Mouse (Mus musculus) layer of hippocampus, postnatal 14 days (tissue): ENCODE measurements around the gene Srp54a. TPM values are rescaled to one million over a fixed set of nuclear protein-coding genes. Genes with fewer than 3 reads are reported as not detected.
A peak's percentile ranks its signal among the peaks of the same experiment; 100 is the strongest.
"Not testable (repeated sequence)": the region's sequence is repeated elsewhere in the genome, so short reads cannot be mapped to it uniquely, and the experiment has no call there.

Experiments
- DNase-seq, 2 experiments: peaks; one replicate each; pipeline ENCODE4 v3.0.0; 2021 to 2022; ENCODE audit warnings: low spot score in 2 of 2, mixed read lengths in 1 of 2
- long read RNA-seq, 2 experiments: library from polyadenylated mRNA; stranded (forward); transcript quantifications; one replicate each; pipeline ENCODE4 v2.0.0; 2021
- total RNA-seq, 2 experiments: library from RNA; stranded (reverse); gene quantifications; 2 replicates each; pipeline ENCODE4 v1.2.3; 2021

The Srp54a gene
- 10 to 100 TPM; 88.2 to 95.9 TPM for total RNA-seq
- long read RNA-seq, experiment 1, full-length matches to known transcripts: 46 of 47 reads
- long read RNA-seq, experiment 1, partial matches to known transcripts: 0 of 47 reads
- long read RNA-seq, experiment 1, other reads (novel, unspliced or antisense): 1 of 47 reads
- long read RNA-seq, experiment 2, full-length matches to known transcripts: 47 of 49 reads
- long read RNA-seq, experiment 2, partial matches to known transcripts: 1 of 49 reads
- long read RNA-seq, experiment 2, other reads (novel, unspliced or antisense): 1 of 49 reads

DNA sequence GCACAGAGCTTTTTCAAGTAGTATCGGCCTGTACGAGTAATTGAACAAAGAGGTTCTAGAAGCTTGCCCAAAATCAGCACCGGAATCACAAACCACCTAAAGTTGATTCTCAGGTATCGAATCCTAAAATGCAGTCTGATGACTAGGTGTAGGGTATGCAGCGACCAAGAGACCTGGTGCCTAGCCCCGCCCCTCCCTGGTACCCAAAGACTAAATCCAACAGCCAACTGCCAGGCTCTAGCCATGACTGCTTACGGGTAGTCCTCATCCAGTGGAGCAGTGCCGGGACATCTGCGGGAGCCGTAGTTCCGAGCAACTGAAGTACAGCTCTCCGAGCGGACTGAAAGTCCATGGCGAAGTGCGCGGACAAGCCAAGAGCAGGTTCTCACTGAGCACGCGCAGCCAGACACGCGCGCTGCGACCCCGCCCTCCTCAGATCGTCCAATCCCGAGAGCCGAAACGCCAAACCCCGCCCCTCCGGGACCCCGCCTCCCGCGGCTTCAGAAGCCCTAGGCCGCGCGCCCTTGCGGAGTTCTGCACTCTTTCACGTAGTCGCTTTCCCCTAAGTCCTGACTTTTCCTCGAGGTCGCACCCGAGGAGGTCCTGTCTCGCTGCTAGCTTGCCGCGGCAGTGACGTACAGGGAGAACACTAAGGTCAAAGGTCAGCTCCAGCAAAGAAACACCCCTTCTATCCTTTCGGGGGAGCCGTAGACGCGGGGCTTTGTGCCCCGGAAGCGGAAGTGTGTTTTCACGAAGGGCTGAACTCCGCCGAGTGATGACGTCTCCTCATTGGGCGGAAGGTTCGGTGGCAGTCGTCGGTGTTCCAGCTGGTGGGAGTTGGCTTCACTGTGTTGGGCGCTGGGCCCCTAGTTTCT, at the start of gene Srp54a, which contains the start of gene 2700097O09Rik:
Gene Srp54a (plus strand): TSS at position 537 of the 875 bp plus-strand sequence.
Gene 2700097O09Rik (minus strand): TSS at position 385 of the 875 bp plus-strand sequence.
- DNase-seq: peak; percentile 94 to 95

- no peak for DNase-seq
These were observed 39.1 kb upstream of the Srp54a start for GRCm38 (mm10) chr12:55041011-55041410.

DNA sequence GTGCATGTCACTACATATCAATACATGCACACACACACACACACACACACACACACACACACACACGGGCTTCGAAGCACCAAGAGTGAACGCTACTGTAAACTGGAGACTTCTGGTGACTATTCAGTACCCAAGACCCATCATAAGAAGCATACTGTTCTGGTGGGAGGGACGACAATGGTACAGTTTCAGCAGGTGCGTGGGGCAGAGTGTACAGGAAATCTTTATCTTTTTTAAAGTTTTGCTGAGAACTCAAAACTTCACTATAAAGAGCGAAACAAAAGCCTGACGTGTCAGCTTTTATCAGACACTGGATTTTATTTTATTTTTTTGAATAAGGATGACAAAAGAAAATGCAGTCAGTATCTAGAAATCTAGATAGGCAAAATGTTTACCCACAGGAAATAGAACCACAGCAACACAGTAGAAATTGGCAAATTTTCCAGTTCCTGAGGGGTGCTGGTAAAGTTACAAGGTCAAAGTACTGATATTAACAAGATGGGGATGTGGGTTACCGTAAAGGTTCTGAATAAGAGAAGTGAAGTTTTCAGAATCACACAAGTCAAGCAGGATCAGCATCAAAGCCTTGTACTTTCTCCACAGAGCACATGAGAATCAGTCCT, 30.2 kb upstream of the Srp54a start:
- DNase-seq: no peak

DNA sequence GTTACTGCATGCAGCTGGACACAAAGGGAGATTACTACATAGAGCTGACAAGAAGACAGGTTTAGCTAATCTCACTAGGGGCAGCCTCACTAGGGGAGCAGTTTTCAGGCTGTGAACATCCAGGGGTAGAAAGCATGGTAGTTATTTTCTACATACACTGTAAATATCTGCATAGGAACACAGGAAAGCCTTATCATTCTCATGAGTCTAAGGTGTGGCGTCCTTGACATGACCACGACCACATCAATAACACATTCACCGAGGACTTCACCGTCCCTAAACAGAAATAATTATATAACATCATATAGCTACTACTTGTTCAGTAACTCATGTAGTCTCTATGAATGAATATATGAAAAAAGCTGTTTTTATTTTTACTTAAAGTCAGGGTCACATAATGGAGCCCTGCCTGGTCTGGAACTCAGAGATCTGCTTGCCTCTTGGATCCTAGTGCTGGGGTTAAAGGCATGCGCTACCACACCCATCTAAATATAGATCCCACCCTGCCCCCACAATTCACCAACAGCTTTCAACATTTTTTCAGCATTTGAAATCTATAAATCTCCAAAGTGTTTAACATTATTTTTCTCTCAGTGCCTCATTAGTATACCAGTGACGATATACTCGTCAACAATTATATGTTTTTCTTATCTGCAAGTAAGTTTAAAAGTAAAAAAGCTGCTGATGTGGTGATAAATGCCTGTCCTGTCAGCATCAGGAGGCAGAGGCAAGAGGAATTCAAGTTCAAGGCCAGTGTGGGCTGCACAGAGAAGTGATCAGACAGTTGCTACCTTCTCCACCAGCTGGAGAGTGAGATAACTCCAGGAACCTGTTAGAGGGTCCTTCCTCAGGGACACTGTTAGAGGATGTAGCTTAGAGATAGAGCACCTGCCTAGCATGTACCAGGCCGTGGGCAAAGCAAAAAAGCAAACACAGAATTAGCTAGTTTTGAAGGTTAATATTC, 28.6 kb upstream of the Srp54a start:
- no peak for DNase-seq

- DNase-seq: no peak
These were observed 26.8 kb upstream of the Srp54a start for GRCm38 (mm10) chr12:55053267-55053666.

- DNase-seq: no peak
These were observed 25.4 kb upstream of the Srp54a start for GRCm38 (mm10) chr12:55054551-55055241.

GRCm38 (mm10) chr12:55056703-55057102, 23.4 kb upstream of the Srp54a start:
- DNase-seq: no peak

- peak in 1 of 2 experiments; percentile 28 for DNase-seq
These were observed 21.0 kb upstream of the Srp54a start for GRCm38 (mm10) chr12:55058865-55059615.

DNA sequence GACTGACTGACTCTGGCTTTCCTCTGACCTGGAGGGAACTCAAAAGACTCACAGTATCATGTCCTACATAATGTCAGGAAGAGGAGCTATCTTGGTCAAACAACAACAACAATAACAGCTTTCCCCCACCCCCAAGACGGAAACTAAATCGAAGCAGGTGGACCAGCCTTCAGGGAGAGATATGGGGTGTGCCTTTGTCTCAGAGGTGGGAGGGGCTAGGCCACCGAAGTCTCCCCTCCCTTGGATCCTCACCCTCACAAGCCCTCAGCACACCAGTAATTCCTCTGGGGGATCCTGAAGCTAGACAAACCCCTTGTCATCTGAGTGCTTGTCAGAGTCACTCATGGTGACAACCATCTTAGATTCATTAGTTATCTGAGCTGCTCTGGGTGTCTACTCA, 20.2 kb upstream of the Srp54a start:
- DNase-seq: no peak

- no peak for DNase-seq
These were observed 19.7 kb upstream of the Srp54a start for GRCm38 (mm10) chr12:55060212-55060898.

GRCm38 (mm10) chr12:55061006-55061405, 19.1 kb upstream of the Srp54a start:
- peak in 1 of 2 experiments; percentile 7 for DNase-seq

GRCm38 (mm10) chr12:55062141-55062540, 17.9 kb upstream of the Srp54a start:
- DNase-seq: no peak

DNA sequence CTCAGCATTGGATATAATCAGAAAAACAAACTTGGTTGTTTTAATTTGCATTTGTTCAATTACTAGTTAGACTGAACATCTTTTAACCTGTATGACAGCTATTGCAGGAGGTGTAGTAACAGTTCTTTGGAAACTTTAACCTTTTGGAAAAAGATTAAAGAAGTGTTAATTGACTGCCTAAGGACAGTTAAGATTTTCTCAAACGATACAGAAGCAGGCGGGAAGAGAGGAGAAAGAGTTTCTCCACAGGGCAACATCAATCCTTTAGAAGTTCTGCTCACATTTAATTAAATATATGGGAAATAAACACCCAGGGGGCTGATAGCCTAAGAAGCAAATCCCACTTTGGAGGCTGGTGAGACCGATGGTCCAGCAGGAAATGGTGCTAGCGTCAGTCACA, 7.6 kb upstream of the Srp54a start:
- no peak for DNase-seq

DNA sequence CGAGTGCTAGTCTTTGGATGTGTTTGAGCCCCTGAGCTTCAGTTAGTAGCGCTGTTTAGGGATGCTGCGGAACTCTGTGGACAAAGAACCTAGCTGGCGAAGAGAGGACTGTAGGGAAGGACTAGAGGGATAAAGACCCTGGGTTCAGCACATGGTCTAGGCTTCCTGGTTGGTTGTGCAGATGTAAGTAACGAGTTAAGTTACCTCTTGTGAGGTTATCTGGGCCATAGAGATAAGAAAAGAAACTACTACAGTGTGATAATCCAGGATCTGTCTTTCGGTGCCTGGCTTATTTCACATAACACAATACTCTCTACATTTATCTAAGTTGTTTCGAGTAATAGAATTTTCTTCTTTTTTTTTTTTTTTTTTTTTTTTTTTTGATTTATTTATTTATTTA, 6.4 kb upstream of the Srp54a start:
- no peak for DNase-seq

DNA sequence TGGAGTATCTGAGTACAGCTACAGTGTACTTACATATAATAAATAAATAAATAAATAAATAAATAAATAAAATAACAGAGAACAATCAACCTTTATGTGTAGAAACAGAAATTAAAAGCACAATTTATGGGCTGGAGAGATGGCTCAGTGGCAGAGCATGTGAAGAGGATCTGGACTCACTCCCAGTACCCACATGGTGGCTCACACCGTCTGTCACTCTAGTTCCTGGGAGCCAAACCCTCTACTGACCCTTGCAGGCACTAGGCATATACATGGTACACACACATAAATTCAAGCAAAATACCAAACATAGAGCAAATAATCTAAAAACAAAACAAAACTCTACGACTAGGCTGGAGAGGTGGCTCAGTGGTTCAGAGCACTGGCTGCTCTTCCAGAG, 4.8 kb upstream of the Srp54a start:
- DNase-seq: no peak

DNA sequence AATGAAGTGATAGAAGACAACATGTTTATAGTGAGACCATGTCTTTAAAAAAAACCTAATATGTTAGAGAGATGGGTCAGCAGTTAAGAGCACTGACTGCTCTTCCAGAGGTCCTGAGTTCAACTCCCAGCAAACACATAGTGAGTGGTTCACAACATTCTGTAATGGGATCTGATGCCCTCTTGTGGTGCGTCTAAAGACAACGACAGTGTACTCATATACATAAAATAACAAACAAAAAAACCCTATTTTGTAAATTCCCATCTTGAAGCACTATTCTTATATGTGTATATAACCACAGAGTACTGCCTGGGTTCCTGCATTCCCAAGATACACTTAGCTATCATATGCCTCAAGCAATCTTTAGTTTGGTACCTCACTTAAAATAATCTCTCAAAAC, 1.4 kb upstream of the Srp54a start:
- not testable (repeated sequence) for DNase-seq

DNA sequence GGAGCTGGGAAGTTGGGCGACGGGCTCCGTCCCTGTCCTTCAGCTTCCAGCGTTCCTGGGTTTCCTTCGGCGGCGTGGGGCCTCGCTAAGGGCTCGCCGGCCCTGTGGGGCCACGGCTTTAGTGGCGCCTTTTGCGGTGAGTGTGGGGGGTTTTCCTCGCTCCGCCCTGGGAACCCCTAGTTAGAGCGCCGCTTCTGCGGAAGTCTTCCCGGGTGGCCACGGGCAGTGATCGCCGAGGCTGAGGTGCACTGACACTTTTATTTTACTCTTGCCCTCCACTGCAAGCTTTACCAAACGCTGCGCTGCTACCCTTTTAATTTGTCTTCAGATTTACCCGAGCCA, 510 bp downstream of the Srp54a start:
- DNase-seq: not testable (repeated sequence)

- not testable (repeated sequence) for DNase-seq
These were observed 12.1 kb downstream of the Srp54a start for GRCm38 (mm10) chr12:55092127-55092526.

DNA sequence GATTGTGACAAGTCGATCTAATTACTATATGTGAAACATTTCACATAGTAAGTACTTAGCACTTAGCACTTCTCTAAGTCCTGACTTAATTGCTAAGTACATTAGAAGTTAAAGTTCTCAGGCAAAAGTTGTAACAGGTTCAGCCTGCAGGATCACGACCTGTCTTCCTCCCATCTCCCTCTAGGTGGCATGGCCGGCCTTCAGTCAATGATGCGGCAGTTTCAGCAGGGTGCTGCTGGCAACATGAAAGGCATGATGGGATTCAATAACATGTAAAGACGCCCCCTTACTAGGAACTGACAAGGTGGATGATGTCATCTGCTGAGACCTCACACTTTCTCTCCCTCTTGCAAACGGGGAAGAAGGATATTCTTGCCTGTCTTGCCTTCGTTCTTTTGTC, 32.6 kb downstream of the Srp54a start:
- not testable (repeated sequence) for DNase-seq
